Mouse (Mus musculus) lung, embryonic 16.5 days (tissue): ENCODE results near the gene Mrpl20. TPM values are rescaled to one million over a fixed set of nuclear protein-coding genes. Genes with fewer than 3 reads are reported as not detected.
"Not testable (repeated sequence)": the region's sequence is repeated elsewhere in the genome, so short reads cannot be mapped to it uniquely, and the experiment has no call there.

ENCODE experiments used
- ATAC-seq: fragments of 200-750 bp; cut with Nextera tagmentation; 2 replicates; pipeline ENCODE4 v1.8.0; 2017; ENCODE audit warnings: low read depth, mild to moderate bottlenecking, moderate library complexity
- H3K27ac ChIP-seq: fragments of 300-500 bp; sonication (generic); 2 replicates; pipeline ENCODE4 v1.5.1; 2014; ENCODE audit warnings: mild to moderate bottlenecking, control low read depth, low read length
- H3K27me3 ChIP-seq: fragments of 300-500 bp; sonication (generic); 2 replicates; pipeline ENCODE4 v1.6.1; 2014; ENCODE audit warnings: low read depth, low read length, mixed read lengths; ENCODE audit not compliant: control insufficient read depth, insufficient read depth
- H3K36me3 ChIP-seq: fragments of 300-500 bp; sonication (generic); 2 replicates; pipeline ENCODE4 v1.6.1; 2014; ENCODE audit warnings: low read length; ENCODE audit not compliant: control insufficient read depth, insufficient read depth
- H3K4me1 ChIP-seq: fragments of 300-500 bp; sonication (generic); replicated peaks from 2 replicates; pipeline ENCODE4 v1.6.1; 2014; ENCODE audit warnings: low read length, mixed read lengths; ENCODE audit not compliant: control insufficient read depth, insufficient read depth
- H3K4me2 ChIP-seq: fragments of 300-500 bp; sonication (generic); 2 replicates; pipeline ENCODE4 v1.6.1; 2014; ENCODE audit warnings: low read depth, low read length, control low read depth
- H3K4me3 ChIP-seq: fragments of 300-500 bp; sonication (generic); 2 replicates; pipeline ENCODE4 v1.5.1; 2014; ENCODE audit warnings: mild to moderate bottlenecking, low read length, control low read depth
- H3K9ac ChIP-seq: fragments of 300-500 bp; sonication (generic); 2 replicates; pipeline ENCODE4 v1.6.1; 2014; ENCODE audit warnings: low read length, control low read depth
- H3K9me3 ChIP-seq: fragments of 300-500 bp; sonication (generic); 2 replicates; pipeline ENCODE4 v1.6.1; 2016; ENCODE audit warnings: low read length; ENCODE audit not compliant: control insufficient read depth
- WGBS: fragments of 180-500 bp; shearing (Covaris S2); extraction: QIAGEN DNeasy Blood & Tissue Kit; methylation state at CpG from one replicate; pipeline ENCODE4 v1.1.7; 2014; 5-methylcytosine and 5-hydroxymethylcytosine counted together
- polyA plus RNA-seq: library from polyadenylated mRNA; unstranded; fragments of >200 nt; fragmentation: Nextera tagmentation; extraction: Ambion mirVana; gene quantifications from 2 replicates; pipeline ENCODE4 v1.2.1, GENCODE M21; 2015

Mrpl20 gene
- polyA plus RNA-seq, 1 experiment from 2014 or later, result 177 TPM

DNA sequence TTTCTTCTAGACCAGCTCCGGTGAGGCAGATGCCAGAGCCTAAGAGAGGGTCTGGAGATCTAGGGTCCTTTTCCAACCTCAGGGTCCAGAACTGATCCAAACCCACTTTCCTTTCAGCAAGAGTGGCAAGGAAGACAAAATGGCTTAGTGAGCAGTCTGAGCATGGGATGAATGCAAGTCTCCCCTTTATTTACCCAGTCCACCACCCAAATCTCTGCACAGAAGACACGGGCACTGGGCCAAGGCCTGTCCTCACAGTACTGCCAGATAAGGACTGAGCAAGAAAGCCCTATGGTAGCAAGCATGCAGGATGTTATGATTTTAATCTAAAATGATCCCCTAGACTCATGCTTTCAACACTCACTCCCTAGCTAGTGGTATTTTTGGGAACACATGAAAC lies 24.9 kb upstream of the Mrpl20 start:
- WGBS, result 60% methylated on average over 2 of the region's 2 CpGs
- no peaks in the 10 kb centered on the region for H3K36me3 ChIP-seq
- H3K9me3 ChIP-seq, result no peaks in the 10 kb centered on the region
- no peak overlapping the region for H3K4me3 ChIP-seq
- peak overlapping the region; percentile 61 for H3K27ac ChIP-seq
- H3K4me1 ChIP-seq, result peaks cover 44% of the 10 kb centered on the region
- H3K4me2 ChIP-seq, result no peak overlapping the region
- H3K27me3 ChIP-seq, result peaks cover 12% of the 10 kb centered on the region
- 0 out of 2 replicates have a peak overlapping the region, but pooled peaks have one; percentile 4 for H3K9ac ChIP-seq
- ATAC-seq, result no peak

- H3K4me1 ChIP-seq, result peaks cover 41% of the 10 kb centered on the region
- 75% methylated on average over 4 of the region's 4 CpGs for WGBS
- H3K4me2 ChIP-seq, result no peak overlapping the region
- no peak overlapping the region for H3K27ac ChIP-seq
- no peak for ATAC-seq
- H3K27me3 ChIP-seq, result no peaks in the 10 kb centered on the region
- no peak overlapping the region for H3K9ac ChIP-seq
- H3K36me3 ChIP-seq, result no peaks in the 10 kb centered on the region
- no peak overlapping the region for H3K4me3 ChIP-seq
- no peaks in the 10 kb centered on the region for H3K9me3 ChIP-seq
Observed at GRCm38 (mm10) chr4:155779498-155779897, 23.2 kb upstream of the Mrpl20 start.

GRCm38 (mm10) chr4:155780895-155781294 lies 21.8 kb upstream of the Mrpl20 start:
- no peak overlapping the region for H3K9ac ChIP-seq
- H3K4me1 ChIP-seq, result peaks cover 30% of the 10 kb centered on the region
- no peaks in the 10 kb centered on the region for H3K9me3 ChIP-seq
- H3K27me3 ChIP-seq, result no peaks in the 10 kb centered on the region
- H3K27ac ChIP-seq, result peak overlapping the region; percentile 19
- 6% methylated on average over 6 of the region's 6 CpGs for WGBS
- H3K36me3 ChIP-seq, result no peaks in the 10 kb centered on the region
- H3K4me2 ChIP-seq, result no peak overlapping the region
- no peak overlapping the region for H3K4me3 ChIP-seq
- 0 out of 2 replicates have a peak, but pooled peaks have one; percentile 15 for ATAC-seq

DNA sequence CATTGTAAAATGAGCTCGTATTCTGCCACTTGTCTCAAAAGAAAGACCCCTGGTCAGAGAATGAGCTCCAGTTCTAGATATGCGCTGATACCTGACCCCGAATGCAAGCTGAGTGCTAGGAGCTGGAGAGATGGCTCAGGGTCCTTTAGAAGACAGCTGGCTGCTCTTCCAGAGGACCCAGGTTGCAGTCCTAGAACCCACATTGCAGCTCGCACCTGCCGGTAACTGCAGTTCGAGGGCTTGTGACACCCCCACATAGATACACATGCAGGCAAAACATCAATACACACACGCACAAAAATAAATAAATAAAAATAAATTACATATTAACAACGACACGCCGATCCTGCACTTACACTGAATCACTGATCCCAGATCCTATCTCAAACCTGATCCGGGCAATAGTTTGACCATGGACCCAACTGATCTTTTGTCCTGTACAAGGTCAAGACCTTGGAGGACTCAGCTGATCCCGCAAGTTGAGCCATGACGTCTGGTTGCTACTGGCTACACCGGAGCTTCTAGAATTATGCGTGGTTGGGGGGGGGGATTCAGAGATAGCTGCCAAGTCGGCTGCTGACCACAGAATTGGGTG lies 19.1 kb upstream of the Mrpl20 start:
- 33% methylated on average over 16 of the region's 16 CpGs for WGBS
- H3K36me3 ChIP-seq, result no peaks in the 10 kb centered on the region
- no peaks in the 10 kb centered on the region for H3K9me3 ChIP-seq
- no peaks in the 10 kb centered on the region for H3K27me3 ChIP-seq
- peak overlapping the region; percentile 89 for H3K9ac ChIP-seq
- no peak for ATAC-seq
- H3K4me1 ChIP-seq, result peaks cover 12% of the 10 kb centered on the region
- no peak overlapping the region for H3K27ac ChIP-seq
- peak overlapping the region; percentile 92 for H3K4me2 ChIP-seq
- H3K4me3 ChIP-seq, result peak overlapping the region; percentile 71

GRCm38 (mm10) chr4:155784081-155784701 lies 18.5 kb upstream of the Mrpl20 start:
- Histone ChIP-seq H3K27me3 (no peaks in the 10 kb centered on the region), H3K27ac (peak overlapping the region; percentile 68), H3K36me3 (no peaks in the 10 kb centered on the region), H3K4me2 (peak overlapping the region; percentile 92), H3K4me3 (peak overlapping the region; percentile 71), H3K4me1 (peaks cover 12% of the 10 kb centered on the region), H3K9ac (peak overlapping the region; percentile 89), H3K9me3 (no peaks in the 10 kb centered on the region)
- under 1% methylated on average over 52 of the region's 52 CpGs for WGBS
- peak; percentile 92 for ATAC-seq

GRCm38 (mm10) chr4:155785246-155785645 lies 17.4 kb upstream of the Mrpl20 start:
- H3K4me2 ChIP-seq, result no peak overlapping the region
- H3K4me3 ChIP-seq, result no peak overlapping the region
- H3K9ac ChIP-seq, result no peak overlapping the region
- no peak for ATAC-seq
- H3K9me3 ChIP-seq, result no peaks in the 10 kb centered on the region
- no peak overlapping the region for H3K27ac ChIP-seq
- no peaks in the 10 kb centered on the region for H3K27me3 ChIP-seq
- H3K36me3 ChIP-seq, result no peaks in the 10 kb centered on the region
- H3K4me1 ChIP-seq, result peaks cover 12% of the 10 kb centered on the region
- WGBS, result 80% methylated on average over 10 of the region's 10 CpGs

- Histone ChIP-seq H3K9ac (no peak within 1 kb of the TSS), H3K27me3 (no peaks in the 10 kb centered on the region), H3K4me2 (peak within 1 kb of the TSS; percentile 92), H3K4me1 (peaks cover 11% of the 10 kb centered on the region), H3K27ac (no peak within 1 kb of the TSS), H3K36me3 (no peaks in the 10 kb centered on the region), H3K9me3 (no peaks in the 10 kb centered on the region), H3K4me3 (peak within 1 kb of the TSS; percentile 71)
- no peak for ATAC-seq
- 51% methylated on average over 5 of the region's 5 CpGs for WGBS
Observed at GRCm38 (mm10) chr4:155785819-155786218, 16.9 kb upstream of the Mrpl20 start, which contains the start of gene Tmem88b. TSS of gene Tmem88b (minus strand) at chr4:155785874.

DNA sequence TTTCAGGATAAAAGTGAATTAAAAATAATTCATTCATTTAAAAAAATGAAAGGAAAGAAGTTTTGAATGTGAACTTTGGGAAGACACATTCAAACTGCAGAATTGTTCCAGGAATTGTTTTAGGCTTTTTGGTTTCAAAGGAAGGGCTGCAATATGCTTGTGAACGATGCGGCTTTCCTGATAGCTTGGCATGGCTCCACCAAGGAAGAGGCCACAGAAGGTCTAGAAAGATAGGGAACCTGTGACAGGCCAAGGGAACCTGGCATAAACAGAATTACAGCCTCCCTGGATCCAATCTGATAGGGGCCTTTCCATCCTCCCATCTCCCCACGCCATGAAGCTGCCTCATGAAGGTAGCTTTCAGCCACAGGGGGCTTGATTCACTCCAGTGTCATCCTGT lies 14.4 kb upstream of the Mrpl20 start:
- Histone ChIP-seq H3K9ac (no peak overlapping the region), H3K27ac (no peak overlapping the region), H3K4me1 (peaks cover 8% of the 10 kb centered on the region), H3K9me3 (no peaks in the 10 kb centered on the region), H3K4me2 (no peak overlapping the region), H3K27me3 (no peaks in the 10 kb centered on the region), H3K36me3 (no peaks in the 10 kb centered on the region), H3K4me3 (no peak overlapping the region)
- 73% methylated on average over 3 of the region's 3 CpGs for WGBS
- no peak for ATAC-seq

GRCm38 (mm10) chr4:155788833-155789232 lies 13.8 kb upstream of the Mrpl20 start:
- ATAC-seq, result not testable (repeated sequence)

More at GRCm38 (mm10) chr4:155788833-155789232, 13.8 kb upstream of the Mrpl20 start:
- 71% methylated on average over 4 of the region's 4 CpGs for WGBS
- not testable (repeated sequence) for H3K27ac ChIP-seq, H3K36me3 ChIP-seq, H3K9ac ChIP-seq, H3K4me3 ChIP-seq, H3K4me1 ChIP-seq, H3K4me2 ChIP-seq, H3K9me3 ChIP-seq, H3K27me3 ChIP-seq
